Mouse (Mus musculus) intestine, embryonic 15.5 days (tissue): ENCODE data around the gene Hesx1. TPM values are rescaled to one million over a fixed set of nuclear protein-coding genes. Genes with fewer than 3 reads are reported as not detected.

Experiments used
- ATAC-seq: fragments of 200-750 bp; cut with Nextera tagmentation; 2 replicates; pipeline ENCODE4 v1.8.0; 2017; ENCODE audit warnings: moderate TSS enrichment, moderate library complexity
- H3K27ac ChIP-seq: fragments of 300-500 bp; sonication (generic); 2 replicates; pipeline ENCODE4 v1.5.1; 2015; ENCODE audit warnings: mild to moderate bottlenecking, inconsistent platforms
- H3K27me3 ChIP-seq: fragments of 300-500 bp; sonication (generic); replicated peaks from 2 replicates; pipeline ENCODE4 v1.6.1; 2015; ENCODE audit warnings: inconsistent platforms
- H3K36me3 ChIP-seq: fragments of 300-500 bp; sonication (generic); 2 replicates; pipeline ENCODE4 v1.6.1; 2015; ENCODE audit warnings: inconsistent platforms
- H3K4me1 ChIP-seq: fragments of 300-500 bp; sonication (generic); replicated peaks from 2 replicates; pipeline ENCODE4 v1.6.1; 2015; ENCODE audit warnings: inconsistent platforms
- H3K4me2 ChIP-seq: fragments of 300-500 bp; sonication (generic); replicated peaks from 2 replicates; pipeline ENCODE4 v1.6.1; 2015; ENCODE audit warnings: mild to moderate bottlenecking, inconsistent platforms
- H3K4me3 ChIP-seq: fragments of 300-500 bp; sonication (generic); replicated peaks from 2 replicates; pipeline ENCODE4 v1.5.1; 2015; ENCODE audit warnings: inconsistent platforms
- H3K9ac ChIP-seq: fragments of 300-500 bp; sonication (generic); 2 replicates; pipeline ENCODE4 v1.6.1; 2015; ENCODE audit warnings: inconsistent platforms
- H3K9me3 ChIP-seq: fragments of 300-500 bp; sonication (generic); 2 replicates; pipeline ENCODE4 v1.6.1; 2016; ENCODE audit warnings: inconsistent platforms
- WGBS: fragments of 180-500 bp; shearing (Covaris S2); methylation state at CpG from one replicate; pipeline ENCODE4 v1.1.7; 2015; 5-methylcytosine and 5-hydroxymethylcytosine counted together
- polyA plus RNA-seq: library from polyadenylated mRNA; unstranded; fragments of >200 nt; fragmentation: Nextera tagmentation; extraction: Ambion mirVana; gene quantifications from 2 replicates; pipeline ENCODE4 v1.2.1, GENCODE M21; 2015

The Hesx1 gene
- polyA plus RNA-seq, 1 experiment from 2014 or later, result 0.35 TPM

GRCm38 (mm10) chr14:27044967-27045361, 50.7 kb downstream of the Hesx1 start:
- peaks cover 21% of the 10 kb centered on the region for H3K4me1 ChIP-seq
- H3K9me3 ChIP-seq, result no peaks in the 10 kb centered on the region
- peak overlapping the region; percentile 75 for H3K27ac ChIP-seq
- WGBS, result 18% methylated on average over 2 of the region's 2 CpGs
- H3K27me3 ChIP-seq, result no peaks in the 10 kb centered on the region
- H3K4me2 ChIP-seq, result peak overlapping the region; percentile 34
- ATAC-seq, result 0 out of 2 replicates have a peak, but pooled peaks have one; percentile 35
- H3K9ac ChIP-seq, result no peak overlapping the region
- H3K36me3 ChIP-seq, result no peaks in the 10 kb centered on the region
- no peak overlapping the region for H3K4me3 ChIP-seq

GRCm38 (mm10) chr14:27048231-27048956, 54.2 kb downstream of the Hesx1 start:
- ATAC-seq, result no peak
- H3K27ac ChIP-seq, result no peak overlapping the region
- no peak overlapping the region for H3K9ac ChIP-seq
- H3K27me3 ChIP-seq, result no peaks in the 10 kb centered on the region
- no peak overlapping the region for H3K4me2 ChIP-seq
- no peaks in the 10 kb centered on the region for H3K36me3 ChIP-seq
- H3K9me3 ChIP-seq, result no peaks in the 10 kb centered on the region
- no peak overlapping the region for H3K4me3 ChIP-seq
- 74% methylated on average over 8 of the region's 8 CpGs for WGBS
- peaks cover 21% of the 10 kb centered on the region for H3K4me1 ChIP-seq

- Histone ChIP-seq H3K9ac (no peak overlapping the region), H3K4me1 (peaks cover 10% of the 10 kb centered on the region), H3K27me3 (no peaks in the 10 kb centered on the region), H3K9me3 (no peaks in the 10 kb centered on the region), H3K27ac (no peak overlapping the region), H3K4me3 (no peak overlapping the region), H3K36me3 (no peaks in the 10 kb centered on the region), H3K4me2 (no peak overlapping the region)
- ATAC-seq, result no peak
- 60% methylated on average over 9 of the region's 9 CpGs for WGBS
These were observed 55.8 kb downstream of the Hesx1 start for GRCm38 (mm10) chr14:27050043-27050442.

- H3K27me3 ChIP-seq, result no peaks in the 10 kb centered on the region
- H3K27ac ChIP-seq, result no peak overlapping the region
- no peaks in the 10 kb centered on the region for H3K36me3 ChIP-seq
- 54% methylated on average over 18 of the region's 18 CpGs for WGBS
- no peaks in the 10 kb centered on the region for H3K9me3 ChIP-seq
- no peak overlapping the region for H3K4me2 ChIP-seq
- no peak overlapping the region for H3K9ac ChIP-seq
- no peak overlapping the region for H3K4me3 ChIP-seq
- H3K4me1 ChIP-seq, result peaks cover 8% of the 10 kb centered on the region
- ATAC-seq, result no peak
These were observed 56.6 kb downstream of the Hesx1 start for GRCm38 (mm10) chr14:27050560-27051510.

DNA sequence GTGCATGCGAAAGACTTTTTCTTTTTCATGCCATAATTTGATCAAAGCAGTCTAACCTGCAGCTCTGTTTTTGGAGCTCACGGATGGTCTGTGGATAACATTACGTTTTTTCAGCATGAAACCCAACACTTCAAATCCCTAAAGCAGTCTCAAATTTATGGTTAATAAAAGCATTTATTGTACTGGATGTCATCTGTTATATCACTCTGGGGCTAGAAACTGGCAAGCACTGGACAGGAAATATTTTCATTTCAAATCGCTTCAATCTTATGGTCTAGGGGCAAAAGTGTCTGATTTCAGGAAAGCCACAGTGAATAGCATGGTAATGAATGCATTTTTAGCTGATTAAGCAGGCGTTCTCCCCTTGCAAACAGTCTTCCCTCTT, 57.3 kb downstream of the Hesx1 start:
- no peaks in the 10 kb centered on the region for H3K9me3 ChIP-seq
- H3K27me3 ChIP-seq, result no peaks in the 10 kb centered on the region
- H3K4me3 ChIP-seq, result no peak overlapping the region
- H3K4me1 ChIP-seq, result peaks cover 8% of the 10 kb centered on the region
- no peak overlapping the region for H3K9ac ChIP-seq
- 61% methylated on average over 5 of the region's 5 CpGs for WGBS
- H3K36me3 ChIP-seq, result no peaks in the 10 kb centered on the region
- no peak overlapping the region for H3K27ac ChIP-seq
- no peak for ATAC-seq
- no peak overlapping the region for H3K4me2 ChIP-seq

Other genes with a start within 250 kb of the Hesx1 start
- gene Asb14, start 99.9 kb upstream of the Hesx1 start, polyA plus RNA-seq, result 0.20 TPM in 1 of 2 replicates, not detected in the other
- 27.2 and 32.9 TPM in 2 replicates for gene Appl1, start 23.2 kb upstream of the Hesx1 start, polyA plus RNA-seq
- gene Il17rd, start 44.5 kb downstream of the Hesx1 start, polyA plus RNA-seq, result 1.9 and 2.4 TPM in 2 replicates
- 12.7 and 13.9 TPM in 2 replicates for gene Arhgef3, start 120.5 kb downstream of the Hesx1 start, polyA plus RNA-seq